Mouse (Mus musculus) mature B cell (primary cell): ENCODE results near the gene Slc3a2.

Experiments used
- in situ Hi-C: fragments of 300-500 bp; cut with MboI; formaldehyde crosslinking; loops from 2 replicates; pipeline ENCODE4 v1.14.3; 2019

The Slc3a2 gene

GRCm38 (mm10) chr19:8662337-8662736 is 60.8 kb downstream of the Slc3a2 start:
- in situ Hi-C loops: no loop called here

- in situ Hi-C loops: no loop called here
Measured at GRCm38 (mm10) chr19:8661821-8662307, 61.3 kb downstream of the Slc3a2 start.
